Mouse (Mus musculus) MN1 (cell line): Measurements from ENCODE around the gene Abcb1a.
"Not testable (repeated sequence)": the region's sequence is repeated elsewhere in the genome, so short reads cannot be mapped to it uniquely, and the experiment has no call there.

ENCODE experiments used
- DNase-seq: peaks from one replicate; pipeline ENCODE4 v3.0.0-alpha.2; 2016; ENCODE audit warnings: low spot score

Gene Abcb1a

GRCm38 (mm10) chr5:8727760-8728159, 67.9 kb downstream of the Abcb1a start:
- DNase-seq: no peak

- DNase-seq: no peak
Measured at GRCm38 (mm10) chr5:8732639-8733038, 72.8 kb downstream of the Abcb1a start.

- DNase-seq: not testable (repeated sequence)
Measured at GRCm38 (mm10) chr5:8733307-8733706, 73.4 kb downstream of the Abcb1a start.

DNA sequence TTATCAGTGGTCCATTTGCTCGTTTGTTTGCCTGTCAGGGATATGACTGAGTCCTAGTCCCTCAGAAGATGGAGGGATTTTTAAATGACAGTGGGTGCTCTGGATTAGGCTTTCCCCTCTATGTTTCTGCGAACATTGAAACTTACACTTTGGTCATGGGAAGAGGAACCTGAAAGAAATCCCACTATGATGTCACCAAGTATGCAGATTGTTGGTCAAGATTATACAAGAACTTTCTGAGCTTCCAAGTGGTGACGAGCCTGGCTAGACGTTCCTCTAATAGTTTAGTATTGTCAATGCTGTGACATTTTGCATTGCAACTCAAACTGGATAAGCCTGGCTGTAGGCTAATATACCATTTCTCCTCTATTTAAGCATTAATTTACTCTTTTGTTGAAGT, 76.5 kb downstream of the Abcb1a start:
- DNase-seq: no peak

- no peak for DNase-seq
Measured at GRCm38 (mm10) chr5:8737062-8737461, 77.2 kb downstream of the Abcb1a start.

- DNase-seq: not testable (repeated sequence)
Measured at GRCm38 (mm10) chr5:8747244-8747643, 87.4 kb downstream of the Abcb1a start.

DNA sequence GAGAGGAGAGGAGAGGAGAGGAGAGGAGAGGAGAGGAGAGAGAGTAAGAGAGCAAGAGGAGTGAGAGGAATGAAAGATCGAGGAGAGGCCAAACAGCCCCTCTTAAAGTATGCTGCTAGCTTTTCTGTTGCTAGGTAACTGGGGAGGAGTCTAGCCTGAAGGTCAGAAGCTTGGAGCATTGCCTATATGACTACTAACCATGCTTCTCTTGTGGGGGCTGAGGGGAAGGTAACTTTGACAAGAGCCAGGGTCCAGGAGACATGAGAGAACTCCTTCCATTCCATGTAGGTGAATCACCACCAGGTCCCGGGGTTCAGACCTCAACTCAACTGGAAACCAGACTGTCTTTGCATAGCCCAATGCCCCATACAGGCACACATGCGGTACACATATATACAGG, 113.0 kb downstream of the Abcb1a start:
- DNase-seq: no peak

- no peak for DNase-seq
Measured at GRCm38 (mm10) chr5:8778311-8778710, 118.4 kb downstream of the Abcb1a start.

GRCm38 (mm10) chr5:8778751-8779150, 118.9 kb downstream of the Abcb1a start:
- no peak for DNase-seq

- no peak for DNase-seq
Measured at GRCm38 (mm10) chr5:8792281-8792680, 132.4 kb downstream of the Abcb1a start.
